Mouse (Mus musculus): ENCODE measurements at regions not wholly inside any gene's neighbourhood (a gene's known extent, or its start where the extent isn't known, plus 50 kb on each side); places are given as distances from the start of the nearest gene placed in this dataset.

GRCm38 (mm10) chr11:45538011-45538410 is 313.8 kb upstream of the Clint1 start:
- peak; percentile 95 to 97 for DNase-seq

GRCm38 (mm10) chr11:45539459-45539858 is 312.4 kb upstream of the Clint1 start:
- DNase-seq = peak; percentile 96 to 97

- DNase-seq = no peak
These were observed 307.3 kb upstream of the Clint1 start for GRCm38 (mm10) chr11:45544531-45544930.

- DNase-seq = no peak
These were observed 305.8 kb upstream of the Clint1 start for GRCm38 (mm10) chr11:45545896-45546626.

- no peak for DNase-seq
These were observed 305.0 kb upstream of the Clint1 start for GRCm38 (mm10) chr11:45546861-45547260.

GRCm38 (mm10) chr11:45550376-45550775 is 301.5 kb upstream of the Clint1 start:
- no peak for DNase-seq

GRCm38 (mm10) chr11:45577469-45578154 is 274.2 kb upstream of the Clint1 start:
- peak; percentile 63 to 74 for DNase-seq

- DNase-seq = peak; percentile 82 to 83
These were observed 259.5 kb upstream of the Clint1 start for GRCm38 (mm10) chr11:45592335-45592734.

GRCm38 (mm10) chr11:45592890-45593642 is 258.8 kb upstream of the Clint1 start:
- peak; percentile 32 to 52 for DNase-seq

GRCm38 (mm10) chr11:45595372-45595771 is 256.5 kb upstream of the Clint1 start:
- DNase-seq = no peak

- no peak for DNase-seq
These were observed 230.0 kb upstream of the Clint1 start for GRCm38 (mm10) chr11:45621824-45622223.

GRCm38 (mm10) chr11:45622701-45623100 is 229.2 kb upstream of the Clint1 start:
- peak; percentile 56 to 63 for DNase-seq

- no peak for DNase-seq
These were observed 227.6 kb upstream of the Clint1 start for GRCm38 (mm10) chr11:45624233-45624632.

GRCm38 (mm10) chr11:45629250-45629649 is 222.6 kb upstream of the Clint1 start:
- peak in 1 of 2 experiments; percentile 15 for DNase-seq

- DNase-seq = no peak
These were observed 217.2 kb upstream of the Clint1 start for GRCm38 (mm10) chr11:45634535-45635235.

GRCm38 (mm10) chr11:45635896-45636295 is 216.0 kb upstream of the Clint1 start:
- no peak for DNase-seq

- no peak for DNase-seq
These were observed 212.6 kb upstream of the Clint1 start for GRCm38 (mm10) chr11:45639236-45639635.

- DNase-seq = no peak
These were observed 209.6 kb upstream of the Clint1 start for GRCm38 (mm10) chr11:45642142-45642756.

- no peak for DNase-seq
These were observed 208.1 kb upstream of the Clint1 start for GRCm38 (mm10) chr11:45643629-45644325.

- no peak for DNase-seq
These were observed 206.0 kb upstream of the Clint1 start for GRCm38 (mm10) chr11:45645815-45646214.

- DNase-seq = peak; percentile 67 to 75
These were observed 204.0 kb upstream of the Clint1 start for GRCm38 (mm10) chr11:45647888-45648287.

GRCm38 (mm10) chr11:45656260-45656659 is 195.6 kb upstream of the Clint1 start:
- no peak for DNase-seq

All from cerebellum, postnatal 10 days (tissue).